Mouse (Mus musculus): ENCODE measurements at regions not wholly inside any gene's neighbourhood (a gene's known extent, or its start where the extent isn't known, plus 50 kb on each side); places are given as distances from the start of the nearest gene placed in this dataset.
A peak's percentile ranks its signal among the peaks of the same experiment; 100 is the strongest.

DNA sequence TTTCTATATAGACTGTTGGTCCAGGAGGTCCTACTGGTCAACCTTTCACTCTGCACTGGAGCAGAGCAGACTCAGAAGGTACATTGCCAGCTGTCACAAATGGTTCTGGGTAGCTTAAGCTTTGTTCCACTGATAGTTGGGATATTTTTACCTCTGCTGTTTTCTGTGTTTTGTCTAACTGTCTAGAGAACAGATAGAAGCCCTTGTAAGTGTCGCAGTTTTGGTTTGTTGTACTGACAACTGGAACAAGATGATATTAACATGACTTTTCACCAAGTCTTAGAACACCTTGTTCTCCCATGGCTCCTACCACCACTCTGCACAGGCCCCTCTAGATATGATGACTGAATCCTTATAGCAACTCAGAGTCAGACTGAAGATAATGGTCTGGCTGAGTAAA, 199.9 kb upstream of the Trib2 start:
- DNase-seq (ENCODE audit: low spot score in 2 of 2), result no peak

DNA sequence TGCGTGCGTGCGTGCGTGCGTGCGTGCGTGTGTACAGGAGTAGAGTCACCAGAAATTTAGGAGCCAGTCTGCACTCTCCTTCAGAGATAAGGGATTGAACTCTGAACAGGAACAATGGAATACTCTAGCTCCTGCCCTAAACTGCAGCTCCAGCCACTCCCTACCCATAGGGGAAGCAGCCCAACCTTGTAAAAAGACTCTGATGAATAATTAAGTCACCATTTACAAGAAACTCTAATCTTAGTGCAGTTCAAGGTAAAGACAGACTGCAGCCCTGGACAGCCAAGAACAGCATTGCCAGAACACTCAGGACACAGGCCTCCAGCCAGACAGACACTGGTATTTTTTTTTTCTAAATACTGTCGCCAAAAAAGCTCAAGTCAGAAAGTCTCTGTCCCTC, 198.9 kb upstream of the Trib2 start:
- DNase-seq (ENCODE audit: low spot score in 2 of 2), result no peak

DNA sequence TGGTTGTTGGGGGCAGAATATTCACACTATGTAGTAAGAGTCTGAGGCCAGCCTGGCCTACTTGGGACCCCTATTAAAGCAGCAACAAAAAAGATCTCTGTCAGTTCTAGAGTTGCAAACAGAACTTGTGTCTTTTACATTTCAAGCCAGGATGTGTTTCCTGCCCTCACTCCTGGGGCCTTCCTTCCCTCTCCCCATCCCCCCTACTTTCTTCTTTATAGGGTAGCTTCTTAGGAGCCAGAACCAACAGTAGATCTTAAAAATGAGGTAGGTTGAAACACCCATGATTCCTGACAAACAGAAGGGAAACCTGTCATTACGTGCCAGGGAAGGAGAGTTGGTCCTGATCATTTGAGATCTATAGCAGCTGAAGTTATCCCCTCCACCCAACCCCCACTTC, 198.0 kb upstream of the Trib2 start:
- DNase-seq (ENCODE audit: low spot score in 2 of 2), result no peak

DNA sequence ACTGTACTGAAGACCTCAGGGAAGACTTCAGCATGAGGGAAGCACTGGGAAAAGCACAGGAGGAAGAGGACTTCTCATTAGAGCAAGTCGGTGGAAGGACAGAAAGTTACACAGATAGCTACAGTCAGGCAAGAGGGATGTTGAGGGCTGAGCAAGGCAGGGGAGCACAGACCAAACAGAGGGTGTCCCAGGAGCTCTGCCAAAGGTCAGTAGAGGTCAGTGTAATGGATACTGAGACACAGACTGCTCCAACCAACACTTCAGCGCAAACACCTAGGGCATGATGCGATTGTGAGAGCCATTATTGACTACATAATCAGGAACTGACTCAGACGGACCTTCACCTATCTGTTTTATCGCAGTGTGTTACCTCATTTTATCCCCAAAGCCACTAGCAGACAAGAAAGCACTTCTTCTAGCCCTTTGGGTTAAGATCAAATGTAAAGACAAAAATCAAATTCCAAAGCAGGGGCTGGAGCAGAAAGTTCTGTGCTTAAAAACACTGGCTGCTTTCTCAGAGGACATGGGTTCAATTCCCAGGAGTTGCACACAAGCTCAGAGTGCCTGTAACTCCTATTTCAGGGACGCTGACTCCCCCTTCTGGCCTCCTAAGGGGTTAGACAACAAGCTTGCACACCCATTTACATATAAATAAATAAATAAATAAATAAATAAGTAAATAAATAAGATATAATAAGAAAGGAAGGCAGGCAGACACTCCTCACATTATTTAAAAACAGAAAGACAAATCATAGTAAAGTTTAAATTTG, 197.3 kb upstream of the Trib2 start:
- DNase-seq (ENCODE audit: low spot score in 2 of 2), result no peak

DNA sequence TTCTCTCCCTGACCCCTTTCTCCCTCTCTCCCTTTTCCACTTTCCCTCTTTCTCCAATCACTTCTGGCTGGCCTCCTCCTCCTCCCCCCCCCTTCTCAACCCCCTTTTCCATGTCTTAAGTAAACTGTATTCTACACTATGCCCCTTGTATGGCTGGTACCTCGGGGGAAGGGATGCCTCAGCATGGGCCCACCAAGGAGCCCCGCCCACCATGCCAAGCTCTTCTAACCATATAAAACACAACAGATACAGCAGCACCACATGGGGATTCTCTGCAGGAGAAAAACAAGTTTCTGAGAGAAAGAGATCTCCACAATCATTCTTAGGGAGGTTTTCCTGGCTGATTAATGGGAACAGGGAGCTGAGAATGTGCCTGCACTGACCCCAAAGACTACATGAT, 196.6 kb upstream of the Trib2 start:
- DNase-seq (ENCODE audit: low spot score in 2 of 2), result no peak

DNA sequence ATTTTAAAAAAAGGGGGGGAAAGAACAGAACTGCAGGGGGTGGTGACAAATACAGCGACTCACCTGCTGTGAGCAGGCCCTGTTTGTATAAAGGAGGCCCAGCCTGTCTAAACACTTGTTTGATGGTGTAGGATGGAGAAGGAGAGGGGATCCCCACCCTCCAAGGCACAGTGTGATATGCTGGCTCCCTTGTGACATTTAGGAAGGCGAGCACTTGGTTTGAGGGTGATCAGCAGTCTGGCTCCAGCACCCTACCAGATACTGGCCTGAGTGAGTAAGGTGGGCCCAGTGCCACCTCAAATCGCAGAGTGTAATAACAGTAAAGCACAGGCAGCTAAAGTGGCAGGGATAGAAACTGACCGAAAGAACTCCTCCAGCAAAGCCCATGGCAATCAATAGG, 195.4 kb upstream of the Trib2 start:
- no peak for DNase-seq (ENCODE audit: low spot score in 2 of 2)

DNA sequence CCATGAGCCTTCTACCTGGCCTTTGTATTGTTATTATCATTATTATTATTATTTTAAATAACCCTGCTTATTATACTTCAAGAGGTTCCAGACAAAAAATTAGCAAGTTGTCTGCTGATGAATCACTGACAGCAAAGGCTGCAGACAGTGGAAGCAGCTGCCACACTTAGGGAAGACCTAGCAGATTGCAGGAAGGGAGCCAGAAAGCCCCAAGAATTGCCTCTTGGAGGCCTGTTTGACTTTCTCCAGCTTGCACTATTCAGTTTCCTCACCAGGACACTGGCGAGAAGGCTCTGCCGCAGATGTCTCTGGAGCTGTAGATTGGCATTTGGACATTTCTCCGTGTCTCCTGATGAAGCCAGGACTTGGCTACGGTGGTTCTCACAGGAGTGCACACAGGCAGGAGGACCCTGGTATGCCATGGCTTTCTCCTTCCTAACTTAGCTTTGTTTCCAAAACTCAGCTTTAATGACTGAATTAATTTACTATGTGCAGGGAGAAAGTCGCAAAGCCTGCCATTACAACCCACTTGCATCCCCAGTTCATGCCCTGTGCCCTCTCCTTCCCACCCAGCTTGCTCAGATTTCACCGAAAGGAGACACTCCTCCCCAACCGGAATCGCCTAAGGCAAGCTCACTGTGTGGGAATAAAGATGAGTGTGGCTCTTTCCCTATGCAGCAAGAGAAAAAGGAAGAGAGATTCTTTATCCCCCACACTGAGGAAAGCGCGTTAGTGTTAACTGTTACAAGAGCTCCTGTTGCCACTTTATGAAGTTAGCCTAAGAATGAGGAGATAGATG, 193.3 kb upstream of the Trib2 start:
- no peak for DNase-seq (ENCODE audit: low spot score in 2 of 2)

DNA sequence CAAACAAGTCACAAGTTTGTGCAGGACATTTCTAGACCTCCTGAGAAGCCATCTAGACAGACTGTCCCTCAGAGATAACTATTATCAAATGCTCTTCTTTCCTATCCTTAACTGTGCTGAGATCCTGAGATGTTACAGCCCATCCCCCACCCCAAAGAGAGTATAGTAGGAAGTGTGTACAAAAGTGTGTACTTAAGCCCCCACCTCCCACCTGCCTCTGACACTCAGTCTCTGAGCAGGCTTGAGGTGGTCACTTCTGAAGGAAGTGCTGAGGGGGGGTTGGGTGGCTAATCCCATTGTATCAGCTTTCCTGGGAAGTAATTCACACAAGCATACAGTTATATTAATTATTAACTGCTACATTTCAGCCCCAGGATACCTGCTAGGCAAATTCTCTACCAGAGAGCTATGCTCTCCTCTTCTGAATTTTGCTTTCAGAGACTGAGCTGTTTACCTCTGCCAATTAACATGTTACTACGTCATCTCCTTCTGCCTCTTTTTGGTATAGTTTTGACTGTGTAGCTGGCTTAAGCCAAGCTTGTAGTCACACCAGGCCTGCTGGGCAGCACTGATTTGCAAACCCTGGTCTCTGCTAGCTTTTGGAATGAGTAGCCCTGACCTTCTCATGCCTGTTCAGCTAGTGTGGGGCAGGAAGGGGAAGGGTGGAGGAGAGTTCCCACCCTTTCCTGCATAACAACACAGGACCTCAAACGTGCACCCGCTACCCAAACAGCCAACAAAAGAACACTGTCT, 192.2 kb upstream of the Trib2 start:
- DNase-seq (ENCODE audit: low spot score in 2 of 2), result peak in 1 of 2 experiments; percentile 25

DNA sequence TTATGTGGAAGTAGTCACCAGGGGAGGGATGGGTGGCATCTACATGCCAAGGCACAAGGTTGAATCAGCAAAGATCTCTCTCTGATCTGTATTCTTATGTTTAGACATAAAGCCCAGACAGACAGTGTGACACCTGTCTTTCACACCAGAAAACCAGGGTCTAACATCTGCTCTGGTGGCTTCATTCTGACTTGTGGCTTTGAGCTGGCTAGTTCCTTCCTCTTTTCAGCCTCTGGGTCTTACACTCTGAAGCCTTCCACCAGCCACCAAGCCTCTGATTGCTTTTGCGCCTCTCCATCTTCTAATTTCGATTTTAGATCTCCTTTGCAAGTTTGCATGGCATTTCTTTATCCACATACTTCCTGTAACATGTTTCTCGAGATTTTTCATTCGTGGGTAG, 191.5 kb upstream of the Trib2 start:
- no peak for DNase-seq (ENCODE audit: low spot score in 2 of 2)

DNA sequence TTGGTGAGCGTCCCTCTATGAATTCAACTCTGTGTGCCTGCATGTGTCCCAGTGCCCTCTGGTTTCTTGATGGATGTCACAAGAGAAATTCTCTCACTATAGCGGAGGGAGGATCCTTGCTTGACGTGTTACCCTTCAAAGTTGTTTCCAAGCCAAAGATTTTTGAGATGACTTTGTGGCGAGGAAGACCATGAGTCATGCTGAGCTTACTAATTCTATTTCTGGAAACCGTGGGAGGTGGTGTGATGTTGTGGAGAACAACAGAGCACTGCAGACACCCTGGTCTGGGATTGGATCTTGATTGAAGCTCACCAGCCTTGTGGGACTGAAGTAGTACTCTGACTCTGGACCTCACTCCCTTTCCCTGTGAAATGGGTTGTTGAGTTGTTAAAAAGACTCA, 190.0 kb upstream of the Trib2 start:
- no peak for DNase-seq (ENCODE audit: low spot score in 2 of 2)

DNA sequence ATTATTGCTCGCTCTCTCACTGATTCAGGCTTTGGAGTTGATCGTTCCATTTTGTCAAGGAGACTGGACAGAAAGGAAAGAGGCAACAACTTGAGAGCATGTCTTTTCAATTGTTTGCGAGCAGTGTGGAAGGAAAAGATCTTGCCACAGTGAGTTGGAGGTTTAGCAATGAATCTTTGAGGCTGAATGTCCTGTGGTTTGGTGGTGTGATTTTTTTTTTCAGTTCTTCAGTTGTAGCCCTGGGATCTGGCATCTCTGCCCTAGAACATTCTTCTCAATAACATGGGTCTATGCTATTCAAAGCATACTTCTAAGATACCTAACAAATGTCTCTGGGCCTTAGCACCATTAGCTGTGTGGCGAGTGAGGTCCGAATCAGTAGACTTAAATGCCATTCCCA, 189.6 kb upstream of the Trib2 start:
- DNase-seq (ENCODE audit: low spot score in 2 of 2), result no peak

DNA sequence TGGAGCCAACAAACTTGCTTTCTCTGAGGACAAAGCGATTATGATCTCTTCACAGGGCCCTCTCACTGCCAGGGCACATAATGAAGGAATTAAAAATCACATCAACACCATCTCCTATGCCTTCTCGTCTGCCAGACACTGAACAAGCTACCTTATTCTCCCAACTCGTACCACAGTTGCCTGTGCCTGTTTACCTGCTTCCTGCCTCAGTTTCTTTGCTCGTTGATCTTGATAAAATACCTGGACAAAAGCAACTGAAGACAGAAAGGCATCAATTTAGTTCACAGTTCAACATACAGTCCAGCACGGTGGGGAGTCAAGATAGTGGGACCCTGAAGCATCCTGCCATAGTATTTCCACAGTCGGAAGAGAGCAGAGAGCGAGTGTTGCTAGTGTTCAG, 185.1 kb upstream of the Trib2 start:
- DNase-seq (ENCODE audit: low spot score in 2 of 2), result no peak

DNA sequence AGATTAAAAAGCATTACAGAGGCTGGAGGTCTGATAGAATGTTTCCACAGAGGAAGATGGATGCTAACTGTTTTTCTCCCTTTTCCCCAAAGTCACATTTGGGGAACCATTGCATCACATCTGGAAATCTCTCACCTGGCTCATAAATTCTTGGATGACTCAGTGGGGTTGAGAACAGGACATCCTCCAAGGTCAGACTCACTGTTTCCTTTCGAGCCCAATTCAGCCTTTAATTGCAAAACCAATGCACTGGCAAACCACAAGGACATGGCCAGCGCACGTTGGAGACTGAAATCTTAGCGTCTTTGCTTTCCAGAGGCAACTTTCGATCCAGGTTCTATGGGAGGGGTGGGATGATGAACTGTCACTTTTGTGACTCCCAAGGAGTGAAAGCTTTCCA, 184.5 kb upstream of the Trib2 start:
- no peak for DNase-seq (ENCODE audit: low spot score in 2 of 2)

DNA sequence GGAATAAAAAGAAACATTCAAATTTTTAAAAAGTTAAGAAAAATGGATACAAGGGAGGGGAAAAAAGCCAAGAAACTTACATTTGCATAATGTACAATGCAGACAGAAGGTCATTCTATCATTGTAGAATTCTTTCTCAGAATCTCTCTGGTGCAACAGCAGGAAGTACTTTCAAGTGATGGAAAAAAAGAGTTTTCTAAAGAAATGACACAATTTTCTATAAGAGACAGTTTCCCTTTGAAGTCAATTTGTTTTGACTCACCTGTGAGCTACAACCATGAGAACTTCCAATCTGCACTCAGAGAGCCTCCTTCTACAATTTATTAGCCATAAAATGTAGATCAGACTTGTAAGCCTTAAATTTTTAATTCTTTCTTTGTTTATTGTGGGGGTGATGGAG, 181.6 kb upstream of the Trib2 start:
- DNase-seq (ENCODE audit: low spot score in 2 of 2), result no peak

DNA sequence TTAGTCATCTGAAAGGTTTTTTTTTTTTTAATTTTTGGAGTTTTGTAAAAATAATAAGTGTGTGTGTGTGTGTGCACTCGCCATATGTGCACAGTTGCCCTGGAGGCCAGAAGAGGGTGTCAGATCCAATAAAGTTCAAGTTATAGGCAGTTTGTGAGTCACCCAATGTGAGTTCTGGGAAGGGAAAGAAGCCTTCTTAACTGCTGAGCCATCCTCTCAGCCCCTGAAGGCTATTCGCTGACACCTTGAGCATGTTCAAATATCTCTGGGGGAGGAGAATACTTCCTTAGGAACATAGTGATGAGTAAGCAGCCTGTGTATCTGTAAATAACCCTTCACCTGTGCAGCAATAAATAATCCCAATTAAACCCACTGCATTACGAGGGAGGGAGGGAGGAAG, 177.1 kb upstream of the Trib2 start:
- no peak for DNase-seq (ENCODE audit: low spot score in 2 of 2)

DNA sequence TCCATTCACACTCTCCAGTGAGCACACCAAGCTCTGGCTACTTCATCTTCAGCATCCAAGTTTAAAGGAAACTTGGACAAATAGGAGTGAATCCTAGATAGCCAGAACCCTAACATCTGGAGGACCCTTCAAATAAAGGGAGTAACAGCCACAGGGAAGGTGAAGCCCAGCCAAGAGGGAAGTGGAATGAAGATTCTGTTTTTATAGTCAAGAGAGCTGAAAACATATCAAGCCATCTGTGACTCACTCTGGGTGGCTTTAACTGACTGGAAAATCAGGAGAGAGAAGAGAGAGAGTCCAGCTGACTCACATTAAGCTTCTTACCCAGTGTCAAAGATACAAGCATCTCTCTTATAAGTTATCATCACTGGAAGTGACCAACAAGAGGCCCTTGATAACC, 169.6 kb upstream of the Trib2 start:
- no peak for DNase-seq (ENCODE audit: low spot score in 2 of 2)

DNA sequence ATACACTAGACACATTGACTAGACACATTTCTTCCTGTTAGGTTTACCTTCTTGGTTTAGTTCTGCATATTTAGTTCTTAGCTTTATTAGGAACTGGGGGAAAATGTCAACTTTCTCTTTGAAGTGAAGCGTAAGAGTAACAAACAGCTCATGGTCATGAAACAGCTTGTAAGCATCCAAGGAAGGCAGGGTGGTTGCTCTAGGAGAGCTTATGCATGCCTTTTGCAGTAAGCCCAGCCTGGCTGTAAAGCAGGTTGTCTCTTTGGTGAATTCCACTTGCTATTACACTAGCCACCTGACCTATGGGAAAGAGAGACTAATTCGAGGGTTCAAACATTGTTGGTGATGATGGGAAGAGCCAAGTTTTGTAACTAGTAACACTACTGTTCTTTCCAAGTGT, 168.9 kb upstream of the Trib2 start:
- no peak for DNase-seq (ENCODE audit: low spot score in 2 of 2)

DNA sequence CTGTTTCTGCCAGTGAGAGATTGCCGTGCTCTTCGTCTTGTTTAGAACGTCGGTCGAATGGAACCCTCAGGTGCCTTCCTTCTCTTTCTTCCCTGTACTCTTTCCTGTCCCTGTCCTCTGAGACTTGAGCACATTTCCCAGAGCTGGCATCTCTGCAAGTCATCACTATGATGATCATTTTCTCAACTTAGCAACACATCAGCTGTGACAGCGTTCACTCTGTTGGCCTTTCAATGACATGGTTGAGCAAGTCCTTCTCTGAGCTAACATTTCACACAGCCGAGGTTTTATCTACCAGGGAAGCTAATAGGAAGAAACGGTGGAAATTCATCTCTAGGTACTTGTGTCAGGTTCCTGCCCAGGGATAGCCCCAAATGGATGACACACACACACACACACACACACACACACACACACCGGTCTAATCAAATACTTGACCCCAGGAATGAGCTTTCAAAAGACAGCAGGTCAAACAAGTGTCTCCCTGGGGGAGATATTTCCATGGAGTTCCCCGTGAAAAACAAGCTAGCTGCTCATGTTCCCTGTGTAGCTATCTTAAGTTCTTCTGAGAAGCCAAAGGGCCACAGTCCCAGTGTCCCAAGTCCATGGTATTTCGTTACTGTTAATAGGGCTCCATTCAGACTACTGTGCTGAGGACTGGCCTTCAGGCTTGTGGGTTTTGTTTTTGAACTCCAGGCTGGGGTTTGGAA, 167.0 kb upstream of the Trib2 start:
- DNase-seq (ENCODE audit: low spot score in 2 of 2), result no peak

DNA sequence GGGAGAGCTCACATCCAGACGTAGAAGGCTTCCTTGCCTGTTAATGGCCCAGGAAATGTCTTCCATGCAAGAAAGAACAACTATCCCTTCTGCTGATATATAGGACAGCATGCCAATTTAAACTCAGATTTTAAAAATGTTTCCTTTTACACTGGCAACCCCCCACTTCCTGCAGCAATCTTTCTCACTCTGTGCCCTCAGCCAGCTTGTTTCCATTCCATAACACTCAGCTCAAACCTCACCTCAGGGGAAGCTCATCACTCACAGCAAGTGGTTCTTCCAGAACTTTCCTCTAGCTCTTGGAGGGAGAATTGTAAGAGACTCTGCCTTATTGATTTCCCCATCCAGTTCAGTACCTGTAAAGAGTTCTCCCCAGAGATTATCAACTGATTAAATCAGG, 165.0 kb upstream of the Trib2 start:
- no peak for DNase-seq (ENCODE audit: low spot score in 2 of 2)

DNA sequence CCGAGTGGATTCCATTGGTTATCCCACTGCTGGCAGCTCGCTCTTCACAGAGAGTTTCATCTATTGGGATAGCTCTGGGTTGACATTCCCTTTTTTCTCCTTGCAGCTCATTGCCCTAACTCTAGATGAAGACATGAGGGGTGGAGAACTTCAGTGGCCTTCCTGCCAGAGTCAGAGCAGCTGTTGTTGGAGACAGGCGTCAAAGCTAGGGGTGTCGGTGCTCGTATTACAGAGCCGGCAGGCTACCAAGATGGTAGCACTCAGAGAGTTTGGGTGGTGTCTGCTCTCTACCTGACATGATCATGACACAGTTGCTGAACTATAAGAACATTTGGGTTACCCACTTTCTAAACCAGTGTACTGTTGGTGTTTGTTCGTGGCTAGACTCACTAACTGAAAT, 162.5 kb upstream of the Trib2 start:
- DNase-seq (ENCODE audit: low spot score in 2 of 2), result no peak

DNA sequence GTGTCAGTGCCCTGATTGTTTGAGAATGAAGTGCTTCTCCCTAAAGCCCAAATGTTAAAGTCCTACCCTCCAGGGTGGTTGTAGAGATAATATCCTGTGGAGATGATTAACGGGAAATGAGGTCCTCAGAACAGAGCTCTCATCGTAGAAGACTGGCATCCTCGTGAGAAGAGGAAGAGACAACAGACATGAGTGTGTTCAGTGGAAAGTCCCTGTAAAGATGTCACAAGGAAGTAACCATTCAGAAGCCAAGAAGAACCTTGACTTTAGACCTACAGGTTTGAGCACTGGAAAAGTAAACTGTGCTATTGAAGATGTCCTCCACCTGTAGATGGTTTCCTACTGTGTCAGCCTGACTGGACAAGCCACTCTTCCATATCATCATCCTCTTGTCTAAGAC, 155.1 kb upstream of the Trib2 start:
- no peak for DNase-seq (ENCODE audit: low spot score in 2 of 2)

DNA sequence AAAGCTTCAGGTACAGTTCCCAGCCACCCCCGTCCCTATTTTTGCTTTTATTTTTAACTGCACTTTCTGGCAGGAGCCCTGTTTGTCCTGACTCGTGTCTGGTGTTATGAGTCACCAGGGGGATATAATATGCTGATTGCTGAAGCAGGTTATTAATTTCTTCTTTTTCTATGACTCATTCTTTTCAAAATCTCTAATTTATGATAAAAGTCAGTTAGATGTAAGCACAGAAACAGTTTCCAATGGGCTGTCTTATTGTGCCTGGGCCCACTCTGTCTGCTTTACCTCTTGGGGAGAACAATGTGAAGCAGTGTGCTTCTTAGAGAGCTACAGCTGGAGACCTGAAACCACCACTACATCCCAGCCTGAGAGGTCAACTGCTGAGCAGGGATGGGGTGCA, 153.5 kb upstream of the Trib2 start:
- DNase-seq (ENCODE audit: low spot score in 2 of 2), result no peak

Data from urinary bladder, postnatal 36 days (tissue).